Mouse (Mus musculus) neural tube, embryonic 14.5 days (tissue): ENCODE data around the gene Smarcd3. TPM values are rescaled to one million over a fixed set of nuclear protein-coding genes. Genes with fewer than 3 reads are reported as not detected.

Source experiments
- ATAC-seq: fragments of 200-750 bp; cut with Nextera tagmentation; 2 replicates; pipeline ENCODE4 v1.8.0; 2017; ENCODE audit warnings: low read depth, mild to moderate bottlenecking, moderate TSS enrichment, moderate library complexity
- H3K27ac ChIP-seq: fragments of 300-500 bp; sonication (generic); 2 replicates; pipeline ENCODE4 v1.5.1; 2014; ENCODE audit warnings: low read depth, mild to moderate bottlenecking, control low read depth, low read length, moderate library complexity, mixed read lengths
- H3K27me3 ChIP-seq: fragments of 300-500 bp; sonication (generic); 2 replicates; pipeline ENCODE4 v1.6.1; 2014; ENCODE audit warnings: low read length; ENCODE audit not compliant: control insufficient read depth, insufficient read depth
- H3K36me3 ChIP-seq: fragments of 300-500 bp; sonication (generic); 2 replicates; pipeline ENCODE4 v1.6.1; 2014; ENCODE audit warnings: low read length, mixed read lengths; ENCODE audit not compliant: control insufficient read depth, insufficient read depth
- H3K4me1 ChIP-seq: fragments of 300-500 bp; sonication (generic); 2 replicates; pipeline ENCODE4 v1.6.1; 2014; ENCODE audit warnings: low read length; ENCODE audit not compliant: control insufficient read depth, insufficient read depth
- H3K4me2 ChIP-seq: fragments of 300-500 bp; sonication (generic); 2 replicates; pipeline ENCODE4 v1.6.1; 2014; ENCODE audit warnings: mild to moderate bottlenecking, low read depth, low read length, control low read depth
- H3K4me3 ChIP-seq: fragments of 300-500 bp; sonication (generic); 2 replicates; pipeline ENCODE4 v1.5.1; 2014; ENCODE audit warnings: low read depth, low read length, control low read depth, mixed read lengths
- H3K9ac ChIP-seq: fragments of 300-500 bp; sonication (generic); replicated peaks from 2 replicates; pipeline ENCODE4 v1.6.1; 2014; ENCODE audit warnings: low read depth, mild to moderate bottlenecking, control low read depth, low read length, mixed read lengths
- H3K9me3 ChIP-seq: fragments of 300-500 bp; sonication (generic); 2 replicates; pipeline ENCODE4 v1.6.1; 2016; ENCODE audit warnings: low read length; ENCODE audit not compliant: control insufficient read depth
- WGBS: fragments of 180-500 bp; shearing (Covaris S2); extraction: QIAGEN DNeasy Blood & Tissue Kit; methylation state at CpG from one replicate; pipeline ENCODE4 v1.1.7; 2014; 5-methylcytosine and 5-hydroxymethylcytosine counted together
- polyA plus RNA-seq: library from polyadenylated mRNA; unstranded; fragments of >200 nt; fragmentation: Nextera tagmentation; extraction: Ambion mirVana; gene quantifications from 2 replicates; pipeline ENCODE4 v1.2.1, GENCODE M21; 2014

Gene Smarcd3
- polyA plus RNA-seq, 1 experiment from 2014 or later = 179 TPM

DNA sequence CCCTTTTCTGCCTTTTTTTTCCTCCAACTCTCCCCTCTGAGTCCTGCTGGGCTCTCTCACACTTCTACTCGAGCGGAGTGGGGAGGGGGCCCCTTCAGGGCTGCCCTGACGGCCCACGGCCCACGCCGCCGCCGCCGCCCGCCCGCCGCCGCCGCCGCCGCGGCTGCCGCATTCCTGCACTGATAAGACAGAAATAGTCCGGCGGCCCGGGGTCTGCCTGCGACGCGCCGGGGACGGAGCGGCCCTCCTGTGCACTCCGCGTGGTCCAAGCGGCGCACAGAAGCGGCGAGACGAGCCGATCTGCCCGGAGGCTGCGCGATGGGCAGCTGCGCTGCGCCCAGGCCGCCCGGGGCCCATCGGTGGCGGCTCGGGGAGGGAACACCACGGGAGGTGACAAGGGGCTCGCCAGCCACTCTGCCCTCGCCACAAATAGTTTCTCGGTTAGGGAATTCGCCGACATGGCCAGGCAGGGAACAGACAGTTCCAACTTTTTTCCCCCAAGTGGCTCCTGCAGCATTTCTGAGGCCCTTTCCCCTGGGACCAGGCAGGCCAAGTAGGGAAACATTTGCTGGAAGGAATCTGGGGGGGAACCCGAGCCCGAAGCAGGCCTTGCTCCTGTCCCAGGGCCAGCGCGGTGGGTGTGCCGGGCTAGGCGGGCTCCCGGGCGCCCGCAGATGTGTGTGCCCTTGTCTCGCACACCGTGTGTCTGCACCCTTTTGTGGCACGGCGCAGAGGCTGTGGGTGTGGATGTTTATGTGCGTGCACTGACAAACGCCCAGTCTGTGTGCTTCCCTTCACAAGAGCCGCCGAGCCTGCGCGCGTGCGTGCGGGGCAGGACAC, 22.1 kb downstream of the Smarcd3 start:
- Histone ChIP-seq H3K27ac (peak overlapping the region; percentile 98), H3K9ac (peak overlapping the region; percentile 85), H3K4me3 (peak overlapping the region; percentile 49), H3K9me3 (no peaks in the 10 kb centered on the region), H3K4me1 (peaks cover 73% of the 10 kb centered on the region), H3K27me3 (no peaks in the 10 kb centered on the region), H3K36me3 (no peaks in the 10 kb centered on the region), H3K4me2 (peak overlapping the region; percentile 91)
- under 1% methylated on average over 57 of the region's 73 CpGs for WGBS
- ATAC-seq = peak; percentile 33

DNA sequence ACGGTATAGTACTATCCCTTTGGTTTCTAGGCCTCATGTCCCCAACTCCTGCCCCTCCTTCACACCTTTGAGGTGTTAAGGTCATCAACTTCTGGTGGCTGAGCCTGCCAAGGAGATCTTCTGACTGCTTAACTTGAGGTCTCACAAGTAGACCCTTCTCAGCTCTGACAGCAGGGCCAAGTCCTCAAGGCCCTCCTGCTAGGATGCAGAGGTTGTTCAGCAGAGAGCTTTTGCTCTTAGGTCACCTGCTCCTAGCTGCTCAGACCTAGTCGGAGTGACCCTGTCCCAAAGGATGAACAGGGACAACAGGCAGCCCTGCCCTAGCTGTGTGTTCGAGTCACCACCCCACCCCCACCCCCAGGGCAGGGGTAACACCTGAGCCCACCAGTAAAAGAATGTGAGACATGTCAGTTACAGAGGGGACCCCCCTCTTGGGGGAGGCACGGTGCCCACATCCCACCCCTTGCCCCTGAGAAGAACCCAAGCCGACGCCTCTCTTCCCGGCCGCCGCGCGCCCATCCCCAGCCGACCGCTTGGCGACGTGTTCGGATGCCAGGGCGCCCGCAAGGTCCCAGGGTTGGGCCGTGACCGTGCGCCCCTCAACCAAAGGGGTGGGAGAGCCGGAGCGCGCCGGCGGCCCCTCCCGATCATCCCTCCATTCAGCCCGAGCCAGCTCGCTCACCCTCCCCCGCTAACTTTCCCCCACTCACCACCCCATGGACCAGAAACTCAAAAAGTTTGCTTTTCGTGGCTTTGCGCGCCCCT, 23.0 kb downstream of the Smarcd3 start:
- H3K4me3 ChIP-seq = peak overlapping the region; percentile 49
- H3K36me3 ChIP-seq = no peaks in the 10 kb centered on the region
- H3K27me3 ChIP-seq = no peaks in the 10 kb centered on the region
- 1% methylated on average over 32 of the region's 33 CpGs for WGBS
- ATAC-seq = no peak
- H3K4me1 ChIP-seq = peaks cover 74% of the 10 kb centered on the region
- peak overlapping the region; percentile 85 for H3K9ac ChIP-seq
- peak overlapping the region; percentile 91 for H3K4me2 ChIP-seq
- peak overlapping the region; percentile 98 for H3K27ac ChIP-seq
- H3K9me3 ChIP-seq = no peaks in the 10 kb centered on the region

DNA sequence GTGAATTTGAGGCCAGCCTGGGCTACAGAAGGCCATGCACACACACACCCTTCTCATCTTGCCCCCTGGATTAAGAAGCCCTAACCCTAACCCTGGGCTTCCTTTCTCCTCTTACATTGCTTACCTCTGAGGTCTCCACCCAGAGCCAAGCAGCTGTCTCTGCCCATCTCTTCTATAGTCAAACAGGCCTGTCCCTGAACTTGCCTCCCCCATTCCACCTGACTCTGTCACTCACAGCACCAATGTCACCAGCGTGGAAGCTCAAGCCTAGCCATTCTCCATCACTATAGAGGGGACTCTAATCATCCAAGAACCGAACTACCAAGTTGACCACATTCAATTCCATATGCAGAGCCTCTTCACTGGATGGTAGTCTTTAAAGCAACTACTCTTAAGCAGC, 24.0 kb downstream of the Smarcd3 start:
- H3K4me2 ChIP-seq = peak overlapping the region; percentile 91
- H3K9me3 ChIP-seq = no peaks in the 10 kb centered on the region
- H3K4me1 ChIP-seq = peaks cover 75% of the 10 kb centered on the region
- H3K27me3 ChIP-seq = no peaks in the 10 kb centered on the region
- ATAC-seq = no peak
- WGBS = 70% methylated on average over 2 of the region's 2 CpGs
- no peak overlapping the region for H3K27ac ChIP-seq
- no peak overlapping the region for H3K9ac ChIP-seq
- H3K4me3 ChIP-seq = peak overlapping the region; percentile 49; the same call in 1 of the 2 replicates
- H3K36me3 ChIP-seq = 0 out of 2 replicates have a peak, but pooled peaks cover 6% of the 10 kb centered on the region

DNA sequence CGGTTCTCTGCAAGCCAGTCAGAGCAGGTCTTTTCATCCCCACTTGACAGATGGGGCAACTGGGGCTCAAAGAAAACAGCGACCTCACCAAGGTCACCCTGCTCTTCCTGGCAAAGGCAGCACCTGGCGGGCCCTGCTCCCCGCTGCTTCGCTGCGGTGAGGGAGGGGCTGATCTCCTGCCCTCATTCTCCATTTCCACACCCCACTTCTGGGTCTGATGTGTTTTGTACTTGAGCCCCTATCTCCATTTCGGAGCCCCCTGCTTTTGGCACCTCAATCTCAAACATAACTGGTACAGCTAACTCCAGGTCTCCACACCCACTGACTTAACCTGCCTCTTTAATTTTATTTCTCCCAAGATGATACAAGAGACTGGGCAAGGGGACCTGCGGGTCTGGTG, 25.1 kb downstream of the Smarcd3 start:
- Histone ChIP-seq H3K4me1 (peaks cover 71% of the 10 kb centered on the region), H3K36me3 (0 out of 2 replicates have a peak, but pooled peaks cover 12% of the 10 kb centered on the region), H3K9ac (peak overlapping the region; percentile 67), H3K27ac (no peak overlapping the region; the same call in 1 of the 2 replicates), H3K9me3 (no peaks in the 10 kb centered on the region), H3K27me3 (no peaks in the 10 kb centered on the region), H3K4me2 (peak overlapping the region; percentile 87), H3K4me3 (peak overlapping the region; percentile 48)
- WGBS = 9% methylated on average over 8 of the region's 8 CpGs
- no peak for ATAC-seq

DNA sequence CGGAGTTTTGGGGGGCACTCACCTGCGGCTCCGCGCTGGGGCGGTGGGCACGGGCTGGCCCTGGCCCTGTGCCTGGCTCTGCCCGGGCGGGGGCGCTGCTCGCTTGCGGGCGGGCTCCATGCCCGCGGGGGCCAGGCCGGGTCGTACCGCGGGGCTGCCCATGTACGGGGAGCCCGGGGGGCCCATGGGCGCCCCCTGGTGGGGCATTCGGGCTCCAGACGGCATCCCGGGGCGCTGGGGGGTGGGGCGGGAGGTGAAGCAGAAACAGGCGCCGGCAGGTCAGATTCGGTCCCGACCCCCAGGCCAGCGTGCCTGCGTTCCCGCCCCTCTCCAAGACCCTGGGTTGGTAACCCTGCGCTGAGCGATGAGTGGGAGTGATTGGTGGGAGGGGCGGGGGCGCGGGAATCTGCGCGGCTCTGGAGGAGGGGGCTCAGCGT, 25.6 kb downstream of the Smarcd3 start:
- H3K4me1 ChIP-seq = peaks cover 65% of the 10 kb centered on the region
- H3K9ac ChIP-seq = peak overlapping the region; percentile 67
- peaks cover 17% of the 10 kb centered on the region; the same call in 1 of the 2 replicates for H3K36me3 ChIP-seq
- peak overlapping the region; percentile 57 for H3K27ac ChIP-seq
- no peaks in the 10 kb centered on the region for H3K27me3 ChIP-seq
- peak; percentile 18 for ATAC-seq
- peak overlapping the region; percentile 48 for H3K4me3 ChIP-seq
- H3K9me3 ChIP-seq = no peaks in the 10 kb centered on the region
- 0% methylated on average over 31 of the region's 41 CpGs for WGBS
- H3K4me2 ChIP-seq = peak overlapping the region; percentile 87

DNA sequence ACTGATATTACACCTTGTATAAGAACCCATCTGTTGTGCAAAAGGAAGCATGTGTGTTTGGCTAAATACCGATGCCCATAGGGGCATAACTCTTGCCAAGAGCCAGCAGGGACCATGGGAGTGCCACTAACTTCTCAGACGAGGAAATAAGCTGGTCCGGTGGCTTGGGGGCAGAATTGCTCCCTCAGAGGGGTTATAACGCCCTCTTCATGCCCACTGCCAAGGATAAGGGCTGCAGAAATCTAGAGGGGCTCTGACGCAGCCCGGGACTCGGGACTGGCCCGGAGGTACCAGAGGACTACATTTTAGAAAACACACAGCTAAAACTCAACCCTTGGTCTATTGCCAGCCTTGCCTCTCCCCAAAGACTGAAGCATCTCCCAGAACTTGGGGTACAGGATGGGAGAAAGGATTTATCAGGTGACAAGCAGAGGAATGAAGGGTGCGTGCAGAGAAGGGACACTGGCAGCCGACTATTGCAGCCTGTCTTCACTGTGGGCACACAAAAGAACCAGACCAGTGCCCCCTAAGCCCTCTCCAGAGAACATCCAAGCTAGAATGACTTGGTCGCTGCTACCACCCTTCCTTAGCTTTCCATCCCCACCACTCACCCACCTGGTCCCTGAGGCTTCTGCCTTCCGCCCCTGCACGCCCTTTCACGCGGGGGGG, 26.2 kb downstream of the Smarcd3 start:
- 17% methylated on average over 15 of the region's 15 CpGs for WGBS
- H3K4me2 ChIP-seq = peak overlapping the region; percentile 87
- peak overlapping the region; percentile 67 for H3K9ac ChIP-seq
- no peaks in the 10 kb centered on the region for H3K9me3 ChIP-seq
- peaks cover 60% of the 10 kb centered on the region for H3K4me1 ChIP-seq
- H3K27me3 ChIP-seq = no peaks in the 10 kb centered on the region
- no peak for ATAC-seq
- peaks cover 20% of the 10 kb centered on the region for H3K36me3 ChIP-seq
- peak overlapping the region; percentile 57 for H3K27ac ChIP-seq
- H3K4me3 ChIP-seq = peak overlapping the region; percentile 48

DNA sequence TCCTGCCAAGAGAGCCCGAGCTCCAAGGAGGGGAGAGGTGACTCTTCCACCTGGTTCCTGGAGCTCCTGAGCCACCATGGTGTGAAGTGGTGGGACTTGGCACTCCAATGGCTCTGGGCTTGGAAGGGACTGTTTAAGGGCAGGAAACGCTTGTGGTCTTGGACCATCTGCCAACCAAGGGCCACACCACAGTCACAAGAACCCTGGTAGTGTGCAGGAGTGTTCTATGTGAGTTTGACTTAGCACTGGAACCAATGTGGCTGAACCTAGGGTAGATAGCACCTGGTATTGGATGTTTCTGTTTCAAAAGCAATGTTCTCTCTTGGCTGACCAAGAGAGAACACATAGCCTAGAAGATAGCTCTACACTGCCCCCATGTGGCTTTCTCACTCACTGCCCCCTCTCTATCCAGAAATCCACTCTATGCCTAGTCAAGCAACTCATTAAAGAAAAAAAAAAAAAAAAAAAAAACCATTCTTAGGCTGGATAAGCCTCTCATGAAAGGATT, 26.9 kb downstream of the Smarcd3 start:
- H3K4me1 ChIP-seq = peaks cover 52% of the 10 kb centered on the region
- H3K4me2 ChIP-seq = peak overlapping the region; percentile 34; the same call in 1 of the 2 replicates
- 32% methylated on average over 2 of the region's 2 CpGs for WGBS
- peak overlapping the region; percentile 78 for H3K27ac ChIP-seq
- no peaks in the 10 kb centered on the region for H3K9me3 ChIP-seq
- H3K9ac ChIP-seq = peak overlapping the region; percentile 29
- H3K4me3 ChIP-seq = peak overlapping the region; percentile 4; the same call in 1 of the 2 replicates
- ATAC-seq = peak; percentile 15; the same call in 1 of the 2 replicates
- H3K36me3 ChIP-seq = peaks cover 28% of the 10 kb centered on the region
- no peaks in the 10 kb centered on the region for H3K27me3 ChIP-seq

DNA sequence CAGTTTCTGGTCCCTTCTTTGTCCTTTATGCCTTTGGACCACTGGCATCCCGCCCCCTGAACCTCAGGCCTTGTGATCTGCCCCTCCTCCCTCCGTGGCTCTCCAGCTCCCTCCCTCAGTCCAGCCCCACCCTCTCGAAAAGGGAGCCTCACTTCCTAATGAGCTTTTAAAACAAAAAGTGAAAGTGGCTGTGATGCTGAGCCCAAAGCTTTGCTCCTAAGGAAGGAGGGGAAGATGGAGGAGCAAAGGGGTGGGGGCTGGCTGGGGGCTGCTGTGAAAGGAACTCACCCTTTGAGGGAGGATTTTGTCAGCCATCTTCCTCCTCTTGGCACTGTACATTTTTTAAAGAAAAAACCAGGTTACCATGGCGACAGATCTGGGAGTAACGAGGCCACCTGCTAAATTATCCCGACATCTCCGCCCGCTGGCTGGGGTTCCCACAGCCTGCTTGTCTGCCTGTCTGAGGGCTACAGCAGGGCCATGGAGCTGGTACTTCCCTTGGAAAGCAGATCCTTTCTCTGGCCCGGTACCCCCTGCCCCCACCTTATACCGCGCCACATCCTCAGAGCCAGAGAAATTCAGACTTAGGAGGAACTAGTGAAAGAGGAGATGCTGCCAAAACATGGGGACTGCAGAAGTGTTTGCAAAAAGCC, 27.6 kb downstream of the Smarcd3 start:
- Histone ChIP-seq H3K9me3 (no peaks in the 10 kb centered on the region), H3K27me3 (no peaks in the 10 kb centered on the region), H3K4me3 (peak overlapping the region; percentile 4; the same call in 1 of the 2 replicates), H3K36me3 (peaks cover 33% of the 10 kb centered on the region), H3K4me1 (peaks cover 55% of the 10 kb centered on the region), H3K27ac (peak overlapping the region; percentile 78), H3K4me2 (peak overlapping the region; percentile 34; the same call in 1 of the 2 replicates), H3K9ac (peak overlapping the region; percentile 29)
- WGBS = 8% methylated on average over 11 of the region's 11 CpGs
- ATAC-seq = peak; percentile 47
